Mouse (Mus musculus): ENCODE measurements around the gene Eif2b2.

Gene Eif2b2

DNA sequence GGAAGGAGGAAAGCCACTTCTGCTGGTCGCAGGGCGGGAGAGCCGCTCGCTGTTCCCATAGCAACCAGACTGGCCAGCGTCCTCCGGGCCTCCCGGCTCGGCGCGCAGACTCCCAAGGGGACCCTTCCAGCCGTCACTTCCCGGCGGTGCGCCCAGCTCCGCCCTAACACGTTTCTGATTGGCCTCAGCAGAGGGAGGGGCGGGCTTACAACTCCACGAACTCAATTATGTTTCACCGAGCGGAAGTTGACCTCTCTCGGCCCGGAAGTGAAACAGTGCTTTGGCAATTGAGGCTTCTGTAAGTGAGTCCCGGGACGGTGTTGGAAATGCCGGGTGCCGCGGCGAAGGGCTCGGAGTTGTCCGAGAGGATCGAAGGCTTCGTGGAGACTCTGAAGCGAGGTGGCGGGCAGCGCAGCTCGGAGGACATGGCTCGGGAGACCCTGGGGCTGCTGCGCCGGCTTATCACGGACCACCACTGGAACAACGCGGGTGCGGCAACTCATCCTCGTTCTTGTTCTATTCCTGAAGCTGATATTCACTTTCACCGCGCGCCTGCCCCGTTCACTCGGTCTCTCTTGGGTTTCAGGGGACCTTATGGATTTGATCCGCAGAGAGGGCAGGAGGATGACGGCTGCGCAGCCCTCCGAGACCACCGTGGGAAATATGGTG lies at the start of gene Eif2b2:
TSS of gene Eif2b2 (plus strand) at position 246 of the 669 bp plus-strand sequence.
- DNase-seq (ENCODE audit: low spot score) = peak; percentile 99

GRCm38 (mm10) chr12:85169877-85170276 lies 49.4 kb upstream of the Eif2b2 start:
- DNase-seq (ENCODE audit: low spot score) = no peak

- no peak for DNase-seq (ENCODE audit: low spot score)
Observed at GRCm38 (mm10) chr12:85170284-85170947, 48.9 kb upstream of the Eif2b2 start.

- no peak for DNase-seq (ENCODE audit: low spot score)
Observed at GRCm38 (mm10) chr12:85170948-85171307, 48.4 kb upstream of the Eif2b2 start.

DNA sequence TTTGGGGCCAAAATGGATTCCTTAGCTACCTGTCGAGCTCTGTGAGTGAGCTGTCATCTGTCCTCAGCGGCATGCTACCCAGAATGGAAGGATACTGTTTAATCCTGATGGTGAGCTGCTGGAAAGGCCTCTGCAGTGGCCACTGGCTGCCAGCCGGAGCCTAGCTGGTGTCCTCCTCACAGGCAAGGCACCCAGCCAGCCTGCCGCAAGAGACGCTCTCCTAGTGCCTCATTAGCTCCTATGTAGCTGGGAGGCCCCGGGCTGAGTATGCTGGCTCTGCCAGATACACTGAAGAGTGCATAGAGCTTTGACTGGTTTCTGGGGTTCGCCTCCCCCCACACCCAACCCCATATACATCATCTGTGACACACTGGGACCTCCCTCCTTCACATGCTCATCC lies 45.3 kb upstream of the Eif2b2 start:
- no peak for DNase-seq (ENCODE audit: low spot score)

- DNase-seq (ENCODE audit: low spot score) = no peak
Observed at GRCm38 (mm10) chr12:85175087-85175675, 44.1 kb upstream of the Eif2b2 start.

- no peak for DNase-seq (ENCODE audit: low spot score)
Observed at GRCm38 (mm10) chr12:85175926-85176845, 43.1 kb upstream of the Eif2b2 start.

- peak; percentile 52 for DNase-seq (ENCODE audit: low spot score)
Observed at GRCm38 (mm10) chr12:85176846-85177523, 42.3 kb upstream of the Eif2b2 start.

DNA sequence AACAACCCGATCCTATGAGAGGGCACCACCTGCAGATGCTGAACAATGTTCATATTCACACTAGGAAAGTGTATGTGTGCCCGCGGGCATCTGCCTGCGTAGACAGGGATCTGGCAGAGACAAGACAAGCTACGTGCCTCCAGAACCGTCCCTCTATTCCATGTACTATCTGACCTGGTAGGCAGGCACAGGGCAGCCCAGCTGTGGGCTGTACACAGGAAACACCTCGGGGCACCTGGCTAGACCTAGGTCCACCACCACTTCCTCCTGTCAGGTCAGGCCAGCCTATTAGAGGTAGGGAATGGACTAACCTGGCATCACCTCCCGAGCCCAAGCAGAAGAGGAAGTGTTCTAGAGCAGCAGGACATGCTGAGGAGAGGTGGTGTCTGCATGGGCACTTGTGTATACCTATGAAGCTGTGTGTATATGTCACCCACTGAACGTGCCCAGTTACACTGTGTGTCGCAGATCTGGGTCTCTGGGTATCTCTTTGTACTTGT lies 41.5 kb upstream of the Eif2b2 start, which contains the start of gene Pgf:
TSS of gene Pgf (minus strand) at position 51 of the 500 bp plus-strand sequence.
- DNase-seq (ENCODE audit: low spot score) = no peak

DNA sequence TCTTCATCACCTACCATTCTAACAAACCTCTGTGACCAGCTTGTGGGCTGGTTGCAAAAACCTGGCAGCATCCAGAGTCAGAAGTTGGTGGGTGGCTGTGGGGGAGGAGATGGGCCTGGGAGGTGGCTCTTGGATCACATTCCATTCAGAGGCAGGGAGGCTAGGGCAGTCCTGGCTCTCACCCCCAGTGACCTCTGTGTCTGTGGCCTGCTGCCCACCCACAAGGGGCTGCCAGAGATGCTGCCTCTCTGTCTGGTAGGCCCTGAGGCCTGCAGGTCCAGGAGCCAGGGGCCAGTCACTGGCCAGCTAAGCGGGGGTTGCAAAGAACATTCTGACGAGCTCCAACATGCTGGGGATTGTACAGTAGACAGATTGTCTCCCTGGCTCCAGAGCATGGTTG lies 41.0 kb upstream of the Eif2b2 start:
- no peak for DNase-seq (ENCODE audit: low spot score)

DNA sequence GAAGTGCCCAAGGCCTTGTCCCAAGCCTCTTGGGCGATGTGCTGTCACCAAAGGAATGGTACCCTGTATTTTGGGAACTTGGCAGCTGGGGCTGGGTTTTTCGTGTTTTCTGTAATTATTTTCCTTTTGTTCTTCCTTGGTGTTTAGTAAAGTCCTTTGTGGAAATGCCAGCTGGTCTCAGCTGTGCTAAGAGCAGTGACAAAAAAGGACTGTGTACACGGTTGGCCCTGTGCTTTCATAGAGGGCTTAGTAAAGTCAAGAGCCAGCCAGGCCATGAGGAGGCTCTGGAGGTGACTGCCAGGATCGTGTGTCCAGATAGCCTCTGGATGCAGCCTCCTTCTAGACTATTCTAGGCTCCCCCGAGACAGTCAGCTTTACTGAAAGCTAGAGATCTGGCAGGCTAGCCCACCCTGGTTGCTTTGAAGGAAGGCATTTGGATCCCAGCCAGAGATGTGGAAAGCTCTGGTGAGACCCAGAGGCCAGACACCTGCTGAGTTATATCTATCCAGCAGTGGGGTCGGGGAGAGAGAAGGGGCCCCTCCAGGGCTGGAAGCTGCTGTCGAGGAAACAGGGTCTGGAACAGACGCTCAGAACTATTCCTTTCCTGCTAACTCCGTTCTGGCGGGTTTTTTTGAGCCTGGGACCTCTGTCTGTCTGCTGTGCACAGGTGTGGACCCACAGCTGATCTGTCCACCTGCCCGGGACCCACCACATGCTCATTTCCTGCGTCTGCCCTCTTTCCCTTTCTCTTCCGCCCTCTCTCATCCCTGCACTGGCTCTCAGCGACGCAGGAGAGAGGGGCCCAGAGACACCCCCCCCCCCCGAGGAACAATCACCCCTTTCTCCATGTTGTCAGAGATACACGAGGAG lies 37.6 kb upstream of the Eif2b2 start:
- DNase-seq (ENCODE audit: low spot score) = no peak

DNA sequence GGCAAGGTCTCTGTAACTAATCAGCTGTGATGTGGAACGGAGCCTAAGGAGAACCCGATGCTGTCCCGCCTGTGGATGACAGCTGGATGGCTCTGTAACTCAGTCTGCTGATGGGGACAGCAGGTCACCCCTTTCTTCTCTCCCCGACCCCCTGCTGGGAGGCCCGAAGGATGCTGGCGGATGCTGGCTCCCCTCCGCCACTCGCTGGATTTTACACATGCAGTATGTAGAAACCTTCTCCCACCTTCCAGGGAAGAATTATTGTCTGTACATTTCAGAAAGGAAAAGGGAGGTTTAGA lies 37.0 kb upstream of the Eif2b2 start:
- DNase-seq (ENCODE audit: low spot score) = no peak

- no peak for DNase-seq (ENCODE audit: low spot score)
Observed at GRCm38 (mm10) chr12:85182898-85183297, 36.4 kb upstream of the Eif2b2 start.

- DNase-seq (ENCODE audit: low spot score) = peak; percentile 65
Observed at GRCm38 (mm10) chr12:85184118-85184517, 35.2 kb upstream of the Eif2b2 start.

- no peak for DNase-seq (ENCODE audit: low spot score)
Observed at GRCm38 (mm10) chr12:85185810-85186209, 33.5 kb upstream of the Eif2b2 start.

GRCm38 (mm10) chr12:85186361-85186760 lies 32.9 kb upstream of the Eif2b2 start:
- no peak for DNase-seq (ENCODE audit: low spot score)

- DNase-seq (ENCODE audit: low spot score) = no peak
Observed at GRCm38 (mm10) chr12:85190290-85190689, 29.0 kb upstream of the Eif2b2 start.

DNA sequence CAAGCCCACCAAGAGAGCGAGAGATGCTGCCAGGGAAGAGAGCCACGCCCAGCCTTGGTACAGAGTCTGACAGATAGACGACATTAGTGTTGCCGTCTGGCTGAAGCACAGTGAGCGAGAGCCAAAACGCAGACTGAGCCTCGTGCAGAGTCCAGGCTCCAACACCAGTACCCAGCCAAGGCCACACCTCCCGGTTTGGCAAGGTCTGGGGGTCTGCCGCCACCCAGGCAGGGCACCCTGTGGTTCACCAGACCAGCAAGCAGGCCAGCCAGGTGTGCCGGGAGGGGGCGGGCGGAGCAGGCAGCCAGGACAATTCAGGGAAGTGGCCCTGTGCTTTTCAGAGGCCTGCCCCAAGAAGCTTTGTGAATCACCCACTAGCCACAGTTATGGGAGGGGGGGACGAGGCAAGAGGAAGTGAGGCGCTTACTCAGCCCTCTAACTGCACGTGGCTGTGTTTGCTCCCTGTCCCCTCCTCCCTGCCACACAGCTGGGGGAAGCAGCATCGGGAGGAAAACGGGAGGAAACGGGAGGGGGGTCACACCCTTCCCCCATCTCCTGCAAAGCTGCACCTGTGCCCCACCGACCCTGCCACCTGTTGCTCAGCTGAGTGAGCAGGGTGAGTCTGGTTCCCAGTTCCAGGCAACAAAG lies 26.7 kb upstream of the Eif2b2 start:
- peak; percentile 43 for DNase-seq (ENCODE audit: low spot score)

- DNase-seq (ENCODE audit: low spot score) = no peak
Observed at GRCm38 (mm10) chr12:85193146-85193545, 26.1 kb upstream of the Eif2b2 start.

GRCm38 (mm10) chr12:85193923-85194622 lies 25.2 kb upstream of the Eif2b2 start:
- no peak for DNase-seq (ENCODE audit: low spot score)
